Mouse (Mus musculus) small intestine, adult 2 months (tissue): ENCODE results near the gene Ranbp17. TPM values are rescaled to one million over a fixed set of nuclear protein-coding genes. Genes with fewer than 3 reads are reported as not detected.

Source experiments
- H3K27ac ChIP-seq: fragments of 200-500 bp; 2 replicates; pipeline ENCODE4 v1.5.1; 2012; ENCODE audit warnings: low read depth, low read length, control low read depth, inconsistent platforms; ENCODE audit not compliant: insufficient read depth
- H3K27me3 ChIP-seq: fragments of 200-500 bp; 2 replicates; pipeline ENCODE4 v1.6.1; 2012; ENCODE audit warnings: mild to moderate bottlenecking, moderate library complexity, low read length, inconsistent platforms; ENCODE audit not compliant: control insufficient read depth, insufficient read depth
- H3K36me3 ChIP-seq: fragments of 200-500 bp; 2 replicates; pipeline ENCODE4 v1.6.1; 2012; ENCODE audit warnings: mild to moderate bottlenecking, low read length, control low read depth, inconsistent platforms; ENCODE audit not compliant: control insufficient read depth, insufficient read depth
- H3K4me1 ChIP-seq: fragments of 200-500 bp; 2 replicates; pipeline ENCODE4 v1.6.1; 2012; ENCODE audit warnings: low read length, inconsistent platforms, mixed read lengths; ENCODE audit not compliant: control insufficient read depth, insufficient read depth, insufficient read length
- H3K4me3 ChIP-seq: fragments of 200-500 bp; 2 replicates; pipeline ENCODE4 v1.5.1; 2012; ENCODE audit warnings: low read depth, mild to moderate bottlenecking, control low read depth, inconsistent platforms, low read length, moderate library complexity
- CTCF ChIP-seq: fragments of 200-500 bp; IDR thresholded peaks from 2 replicates; pipeline ENCODE4 v1.5.1; 2012; ENCODE audit warnings: low read depth, mild to moderate bottlenecking, control low read depth, inconsistent platforms, low read length, moderate library complexity, mixed read lengths; ENCODE audit not compliant: insufficient replicate concordance, insufficient read length; ENCODE audit errors: extremely low read depth
- POLR2A ChIP-seq: fragments of 200-500 bp; IDR thresholded peaks from 2 replicates; pipeline ENCODE4 v1.6.1; 2012; ENCODE audit warnings: low read depth, mild to moderate bottlenecking, control low read depth, inconsistent platforms, low read length, moderate library complexity
- WGBS: fragments of 180-500 bp; shearing (Covaris S2); methylation state at CpG from one replicate; pipeline ENCODE4 v1.1.7; 2018; 5-methylcytosine and 5-hydroxymethylcytosine counted together
- polyA plus RNA-seq: library from polyadenylated mRNA; depleted of rRNA; stranded (reverse); fragments of >200 nt; gene quantifications from 2 replicates; pipeline ENCODE4 v1.2.3, GENCODE M21; 2012

Ranbp17 gene
- polyA plus RNA-seq, 1 experiment: 0.13 TPM

DNA sequence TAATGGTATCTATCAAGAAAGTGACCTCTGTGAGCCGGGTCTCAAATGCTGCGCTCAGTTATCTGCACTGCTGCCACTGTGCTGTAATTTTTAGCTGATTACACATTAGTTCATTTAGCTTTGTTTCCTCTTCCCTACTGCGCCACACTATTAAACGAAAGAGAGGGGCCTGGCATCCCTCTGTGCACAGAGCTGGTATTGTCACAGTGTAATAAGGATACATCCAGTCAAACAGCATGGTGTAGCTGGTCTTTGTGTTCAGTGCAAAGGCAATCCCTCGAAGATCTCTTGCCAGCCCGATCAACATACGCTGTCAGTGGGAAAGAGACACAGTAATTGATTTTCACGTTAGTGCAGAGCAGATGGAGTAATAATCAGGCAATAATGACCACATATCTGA lies 216.4 kb downstream of the Ranbp17 start:
- Histone ChIP-seq H3K36me3 (no peaks in the 10 kb centered on the region), H3K27me3 (no peaks in the 10 kb centered on the region), H3K27ac (no peak overlapping the region), H3K4me3 (no peak overlapping the region), H3K4me1 (no peaks in the 10 kb centered on the region)
- TF ChIP-seq CTCF: no peak
- WGBS: 62% methylated on average over 8 of the region's 8 CpGs

DNA sequence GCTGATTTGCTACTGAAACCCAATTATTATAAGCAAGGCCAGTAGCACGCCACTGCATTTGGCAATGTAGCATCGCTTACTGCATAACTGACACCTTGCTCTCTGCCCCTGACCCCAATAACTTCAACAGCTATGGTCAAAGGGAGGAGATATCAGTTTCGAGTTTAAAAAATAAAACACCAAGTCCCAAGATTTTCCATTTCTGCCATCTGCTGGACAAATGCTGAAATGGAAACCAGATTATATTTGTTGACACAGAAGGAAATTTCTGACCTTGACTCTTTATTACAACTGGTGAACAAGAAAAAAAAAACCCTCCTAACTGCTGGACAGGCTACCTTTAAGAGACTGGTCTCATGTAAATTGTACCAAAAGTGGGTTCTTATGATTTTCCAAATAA lies 218.1 kb downstream of the Ranbp17 start:
- WGBS: 38% methylated on average over 3 of the region's 3 CpGs
- TF ChIP-seq CTCF (no peak), POLR2A (no peak)
- H3K27ac ChIP-seq: no peak overlapping the region
- H3K36me3 ChIP-seq: no peaks in the 10 kb centered on the region
- no peaks in the 10 kb centered on the region for H3K4me1 ChIP-seq
- H3K4me3 ChIP-seq: no peak overlapping the region
- no peaks in the 10 kb centered on the region for H3K27me3 ChIP-seq

DNA sequence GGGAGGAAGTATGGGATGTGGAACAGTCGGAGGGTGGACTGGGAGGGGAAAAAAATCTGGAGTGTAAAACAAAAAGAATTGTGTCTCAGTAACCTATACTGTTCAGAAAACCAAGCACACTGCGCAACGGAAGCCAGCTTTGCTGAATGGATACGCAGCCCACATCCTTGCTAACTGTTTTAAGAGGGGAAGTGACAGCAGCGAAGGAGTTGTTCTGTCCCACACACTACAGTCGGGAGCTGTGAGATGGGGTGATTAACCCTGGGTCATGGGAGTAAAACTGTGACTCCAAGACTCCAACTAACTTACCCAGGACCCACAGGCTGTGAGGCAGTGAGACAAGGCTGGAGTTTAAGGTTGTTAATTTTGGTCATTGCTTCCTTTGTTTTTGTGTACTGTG lies 219.5 kb downstream of the Ranbp17 start:
- WGBS: 68% methylated on average over 6 of the region's 6 CpGs
- TF ChIP-seq CTCF (no peak), POLR2A (no peak)

DNA sequence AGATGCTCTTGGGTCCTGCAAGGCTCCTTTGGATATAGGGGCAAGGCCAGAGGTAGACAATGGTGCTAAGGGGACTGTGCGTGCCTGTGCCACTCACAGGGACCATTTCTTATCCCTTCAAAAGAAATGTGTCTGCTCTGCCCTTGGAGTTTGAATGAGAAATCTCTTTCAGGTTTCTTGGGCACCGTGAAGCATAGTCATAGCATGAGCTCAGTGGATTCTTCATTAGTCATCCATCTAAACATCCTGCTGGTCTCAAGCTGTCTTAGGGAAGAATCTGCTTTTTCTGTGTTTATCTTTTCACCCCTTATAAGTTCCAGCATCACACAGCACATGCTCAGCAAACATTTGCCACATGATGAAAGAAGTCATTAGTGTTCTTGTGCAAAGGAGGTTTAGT lies 235.0 kb downstream of the Ranbp17 start:
- no peak overlapping the region for H3K27ac ChIP-seq
- WGBS: 87% methylated on average over 2 of the region's 2 CpGs
- no peaks in the 10 kb centered on the region for H3K4me1 ChIP-seq
- no peak overlapping the region for H3K4me3 ChIP-seq
- TF ChIP-seq POLR2A: no peak
- TF ChIP-seq CTCF: no peak
- H3K36me3 ChIP-seq: no peaks in the 10 kb centered on the region
- H3K27me3 ChIP-seq: no peaks in the 10 kb centered on the region

More for the DNA sequence above, 219.5 kb downstream of the Ranbp17 start:
- H3K27ac ChIP-seq: no peak overlapping the region
- H3K36me3 ChIP-seq: no peaks in the 10 kb centered on the region
- H3K4me3 ChIP-seq: no peak overlapping the region
- H3K27me3 ChIP-seq: no peaks in the 10 kb centered on the region
- no peaks in the 10 kb centered on the region for H3K4me1 ChIP-seq

DNA sequence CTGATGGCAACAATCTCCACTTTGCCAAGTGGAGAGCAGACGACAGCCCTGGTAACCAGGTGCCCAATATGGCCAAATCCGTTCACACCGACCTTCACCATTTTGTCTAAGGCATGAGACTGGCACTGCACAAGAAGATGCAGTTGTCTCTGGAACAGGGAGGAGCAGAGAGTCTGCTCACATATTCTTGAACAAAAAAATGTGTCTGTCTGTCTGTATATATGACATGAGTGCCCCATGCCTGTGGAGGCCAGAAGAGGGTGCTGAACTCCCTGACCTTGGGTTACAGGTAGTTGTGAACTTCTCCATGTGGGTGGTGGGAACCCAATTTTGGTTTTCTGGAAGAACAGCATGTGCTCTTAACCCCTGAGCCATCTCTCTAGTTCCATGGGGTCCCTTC lies 236.9 kb downstream of the Ranbp17 start, which contains the start of gene Gm12117:
Gm12117 (minus strand) TSS at position 101 of the 400 bp plus-strand sequence.
- Histone ChIP-seq H3K27ac (no peak within 1 kb of the TSS), H3K4me1 (no peaks in the 10 kb centered on the region), H3K36me3 (no peaks in the 10 kb centered on the region), H3K27me3 (no peaks in the 10 kb centered on the region), H3K4me3 (no peak within 1 kb of the TSS)
- WGBS: 98% methylated on average over 3 of the region's 3 CpGs
- TF ChIP-seq CTCF (no peak), POLR2A (no peak)

DNA sequence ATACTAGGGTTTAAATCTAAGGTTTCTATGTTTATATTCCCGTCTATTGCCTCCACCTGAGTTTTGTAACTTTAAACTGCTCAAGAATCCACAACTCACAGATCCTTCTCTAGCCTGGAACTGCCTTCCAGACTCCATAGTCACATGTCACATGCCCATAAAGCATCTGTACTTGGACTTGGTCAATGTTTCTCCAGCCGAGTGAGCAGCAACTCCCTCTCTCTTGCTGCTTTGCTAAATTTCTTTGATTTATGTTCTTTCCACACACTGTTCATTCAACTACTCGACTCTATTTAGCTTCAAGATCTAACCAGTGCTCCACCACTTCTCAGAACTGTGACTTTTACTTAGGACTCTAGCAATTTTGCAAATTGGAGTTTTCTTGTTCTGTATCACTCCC lies 238.7 kb downstream of the Ranbp17 start:
- H3K36me3 ChIP-seq: no peaks in the 10 kb centered on the region
- no peaks in the 10 kb centered on the region for H3K4me1 ChIP-seq
- no peaks in the 10 kb centered on the region for H3K27me3 ChIP-seq
- no peak overlapping the region for H3K27ac ChIP-seq
- no peak overlapping the region for H3K4me3 ChIP-seq
- 60% methylated on average over 3 of the region's 3 CpGs for WGBS
- TF ChIP-seq POLR2A (no peak), CTCF (no peak)

DNA sequence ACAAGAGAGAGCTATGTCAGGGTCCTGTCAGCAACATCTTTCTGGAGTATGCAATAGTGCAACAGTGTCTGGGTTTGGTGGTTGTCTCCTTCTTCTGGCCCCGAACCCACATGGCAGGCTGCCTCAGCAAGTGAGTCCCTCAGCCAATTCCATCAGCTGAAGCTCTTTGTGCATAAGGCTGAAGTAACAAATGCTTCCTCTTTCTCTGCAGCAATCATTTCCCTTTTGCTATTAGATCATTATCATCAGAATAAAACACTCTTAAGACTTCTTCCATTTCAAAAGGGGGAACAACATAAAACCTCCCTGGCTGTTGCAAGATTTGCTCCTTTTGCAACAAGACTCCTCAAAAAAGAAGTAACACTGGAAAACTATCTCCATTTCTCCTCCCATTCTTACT lies 239.3 kb downstream of the Ranbp17 start:
- Histone ChIP-seq H3K27me3 (no peaks in the 10 kb centered on the region), H3K36me3 (no peaks in the 10 kb centered on the region), H3K4me3 (no peak overlapping the region), H3K4me1 (no peaks in the 10 kb centered on the region), H3K27ac (no peak overlapping the region)
- TF ChIP-seq CTCF (no peak), POLR2A (no peak)
- WGBS: 77% methylated on average over 1 of the region's 1 CpGs

DNA sequence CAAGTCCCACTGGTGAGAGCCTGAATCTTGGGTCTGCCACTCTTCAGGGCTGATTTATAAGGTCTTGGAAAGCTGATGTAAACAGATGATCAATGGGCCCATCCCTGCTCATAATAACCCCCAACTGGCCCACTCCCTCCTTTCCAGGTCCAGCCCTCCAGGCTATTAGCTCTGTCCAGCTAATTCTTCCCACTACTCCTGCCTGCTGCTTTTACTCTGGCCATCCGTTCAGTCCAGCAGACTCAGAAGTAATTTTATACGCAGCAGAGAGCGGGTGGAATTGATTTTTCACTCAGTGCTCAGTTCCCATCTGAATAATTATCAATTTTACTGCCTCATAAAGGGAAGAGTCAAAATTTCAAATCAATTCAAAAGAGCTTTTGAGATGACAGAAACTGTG lies 273.3 kb downstream of the Ranbp17 start:
- 67% methylated on average over 3 of the region's 3 CpGs for WGBS
- no peak overlapping the region for H3K27ac ChIP-seq
- no peaks in the 10 kb centered on the region for H3K4me1 ChIP-seq
- TF ChIP-seq CTCF (no peak), POLR2A (no peak)
- no peaks in the 10 kb centered on the region for H3K36me3 ChIP-seq
- H3K4me3 ChIP-seq: no peak overlapping the region
- H3K27me3 ChIP-seq: no peaks in the 10 kb centered on the region
